Mouse (Mus musculus): ENCODE data around the gene Muc3. TPM values are rescaled to one million over a fixed set of nuclear protein-coding genes. Genes with fewer than 3 reads are reported as not detected.
"Not testable (repeated sequence)": the region's sequence is repeated elsewhere in the genome, so short reads cannot be mapped to it uniquely, and the experiment has no call there.

Muc3 gene
- total RNA-seq, 2 experiments from 2014 or later = not detected

GRCm38 (mm10) chr5:137123516-137123915 lies 25.6 kb downstream of the Muc3 start:
- DNase-seq (ENCODE audit: extremely low spot score in 1 of 2, low spot score in 1 of 2) = no peak

- DNase-seq (ENCODE audit: extremely low spot score in 1 of 2, low spot score in 1 of 2) = peak; percentile 47 to 69
These were observed 26.4 kb downstream of the Muc3 start for GRCm38 (mm10) chr5:137122686-137123193.

- no peak for DNase-seq (ENCODE audit: extremely low spot score in 1 of 2, low spot score in 1 of 2)
These were observed 27.8 kb downstream of the Muc3 start for GRCm38 (mm10) chr5:137121280-137121679.

- no peak for DNase-seq (ENCODE audit: extremely low spot score in 1 of 2, low spot score in 1 of 2)
These were observed 30.2 kb downstream of the Muc3 start for GRCm38 (mm10) chr5:137118878-137119277.

GRCm38 (mm10) chr5:137117994-137118393 lies 31.1 kb downstream of the Muc3 start:
- not testable (repeated sequence) for DNase-seq (ENCODE audit: extremely low spot score in 1 of 2, low spot score in 1 of 2)

GRCm38 (mm10) chr5:137116987-137117386 lies 32.1 kb downstream of the Muc3 start:
- DNase-seq (ENCODE audit: extremely low spot score in 1 of 2, low spot score in 1 of 2) = no peak

GRCm38 (mm10) chr5:137115866-137116847 lies 33.0 kb downstream of the Muc3 start, which contains the start of gene Trim56:
Gene Trim56 (minus strand): TSS chr5:137116209.
- peak in 1 of 2 experiments; percentile 15 for DNase-seq (ENCODE audit: extremely low spot score in 1 of 2, low spot score in 1 of 2)

GRCm38 (mm10) chr5:137114891-137115561 lies 34.1 kb downstream of the Muc3 start:
- DNase-seq (ENCODE audit: extremely low spot score in 1 of 2, low spot score in 1 of 2) = no peak

- no peak for DNase-seq (ENCODE audit: extremely low spot score in 1 of 2, low spot score in 1 of 2)
These were observed 37.3 kb downstream of the Muc3 start for GRCm38 (mm10) chr5:137111542-137112408.

GRCm38 (mm10) chr5:137110863-137111262 lies 38.3 kb downstream of the Muc3 start:
- DNase-seq (ENCODE audit: extremely low spot score in 1 of 2, low spot score in 1 of 2) = no peak

GRCm38 (mm10) chr5:137109941-137110593 lies 39.1 kb downstream of the Muc3 start:
- no peak for DNase-seq (ENCODE audit: extremely low spot score in 1 of 2, low spot score in 1 of 2)

GRCm38 (mm10) chr5:137108111-137108510 lies 41.0 kb downstream of the Muc3 start:
- no peak for DNase-seq (ENCODE audit: extremely low spot score in 1 of 2, low spot score in 1 of 2)

- no peak for DNase-seq (ENCODE audit: extremely low spot score in 1 of 2, low spot score in 1 of 2)
These were observed 41.5 kb downstream of the Muc3 start for GRCm38 (mm10) chr5:137107670-137108069.

GRCm38 (mm10) chr5:137107024-137107423 lies 42.1 kb downstream of the Muc3 start:
- peak; percentile 84 to 94 for DNase-seq (ENCODE audit: extremely low spot score in 1 of 2, low spot score in 1 of 2)

- DNase-seq (ENCODE audit: extremely low spot score in 1 of 2, low spot score in 1 of 2) = no peak
These were observed 42.7 kb downstream of the Muc3 start for GRCm38 (mm10) chr5:137106434-137106833.

- DNase-seq (ENCODE audit: extremely low spot score in 1 of 2, low spot score in 1 of 2) = no peak
These were observed 45.2 kb downstream of the Muc3 start for GRCm38 (mm10) chr5:137103969-137104368.

- DNase-seq (ENCODE audit: extremely low spot score in 1 of 2, low spot score in 1 of 2) = peak in 1 of 2 experiments; percentile 23
These were observed 46.3 kb downstream of the Muc3 start for GRCm38 (mm10) chr5:137102575-137103522.

- DNase-seq (ENCODE audit: extremely low spot score in 1 of 2, low spot score in 1 of 2) = no peak
These were observed 47.0 kb downstream of the Muc3 start for GRCm38 (mm10) chr5:137102078-137102477.
